ENCODE assay signal across 11 mouse cellular contexts in the genomic region with DNA sequence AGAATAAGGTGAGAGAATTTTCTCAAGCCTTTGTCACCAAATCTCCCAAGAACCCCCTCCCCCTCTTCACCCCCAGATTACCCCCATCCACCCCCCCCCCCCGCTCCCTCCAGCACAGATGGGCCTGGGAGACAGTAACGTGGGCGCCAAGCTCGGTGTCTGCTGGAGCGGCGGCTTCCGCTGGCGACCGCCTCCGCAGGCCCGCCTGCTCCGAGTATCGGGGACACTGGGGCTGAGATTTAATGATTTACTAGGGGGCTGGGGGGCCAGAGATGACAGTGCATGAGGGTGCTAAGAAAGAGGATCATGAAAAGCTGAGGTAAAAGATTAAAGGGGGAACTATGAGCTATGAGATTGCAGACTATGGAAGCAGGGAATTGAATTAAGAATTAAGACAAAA. TPM values are rescaled to one million over a fixed set of nuclear protein-coding genes. Genes with fewer than 3 reads are reported as not detected.
A peak's percentile ranks its signal among the peaks of the same experiment; 100 is the strongest.
DNase-seq lines count a peak whose midpoint lies in the region; ATAC-seq and TF ChIP-seq lines count a peak whose summit lies in the region.
"Had no signal": no experiment of that assay in that cellular context is flagged by ENCODE, and none has a peak within 500 bp of the region (broad histone marks: within the 10 kb centered on the region; RNA-seq: fewer than 3 reads in every experiment).

No protein-coding gene starts in this region.

- no peak for ATAC-seq in hindbrain, embryonic 14.5 days (ENCODE audit: low FRiP score)
- ATAC-seq in midbrain, postnatal 0 days (ENCODE audit: low FRiP score) = no peak

- peaks cover 36% of the 10 kb centered on the region for H3K27me3 ChIP-seq in embryonic facial prominence, embryonic 10.5 days (replicated peaks; ENCODE audit: low read depth, poor library complexity, severe bottlenecking)
- no peaks in the 10 kb centered on the region for H3K27me3 ChIP-seq in hindbrain, embryonic 14.5 days (ENCODE audit: control insufficient read depth, insufficient read depth, low read length)
- no peaks in the 10 kb centered on the region for H3K27me3 ChIP-seq in midbrain, postnatal 0 days (ENCODE audit: insufficient read depth, low read length)

- 53% methylated on average over 13 of the region's 13 CpGs for WGBS in embryonic facial prominence, embryonic 10.5 days
- 29% methylated on average over 13 of the region's 13 CpGs for WGBS in hindbrain, embryonic 14.5 days
- 27% methylated on average over 13 of the region's 13 CpGs for WGBS in midbrain, postnatal 0 days

- TF ChIP-seq CTCF in midbrain, postnatal 0 days (IDR thresholded peaks at IDR 0.05) = no peak

- 0 out of 2 replicates have a peak overlapping the region, but pooled peaks have one; percentile 35 for H3K9ac ChIP-seq in hindbrain, embryonic 14.5 days
- H3K9ac ChIP-seq in midbrain, postnatal 0 days (replicated peaks; ENCODE audit: low read length, poor library complexity, severe bottlenecking) = no peak overlapping the region
- H3K9ac ChIP-seq: lung, embryonic 15.5 days had no signal

- peaks cover 61% of the 10 kb centered on the region for H3K4me1 ChIP-seq in embryonic facial prominence, embryonic 10.5 days
- H3K4me1 ChIP-seq in hindbrain, embryonic 14.5 days (replicated peaks; ENCODE audit: control insufficient read depth, insufficient read depth, low read length) = peaks cover 59% of the 10 kb centered on the region
- H3K4me1 ChIP-seq in midbrain, postnatal 0 days (ENCODE audit: insufficient read depth, low read length) = peaks cover 45% of the 10 kb centered on the region

- 0 out of 2 replicates have a peak overlapping the region, but pooled peaks have one; percentile 2 for H3K27ac ChIP-seq in embryonic facial prominence, embryonic 10.5 days (replicated peaks)
- H3K27ac ChIP-seq in hindbrain, embryonic 14.5 days = peak overlapping the region; percentile 89
- peak overlapping the region; percentile 91 for H3K27ac ChIP-seq in midbrain, postnatal 0 days (ENCODE audit: low read depth, low read length)
- H3K27ac ChIP-seq: lung, embryonic 15.5 days had no signal

- H3K4me2 ChIP-seq in hindbrain, embryonic 14.5 days (replicated peaks) = 0 out of 2 replicates have a peak overlapping the region, but pooled peaks have one; percentile 91
- H3K4me2 ChIP-seq in midbrain, postnatal 0 days (ENCODE audit: low read depth, low read length, poor library complexity, severe bottlenecking) = peak overlapping the region; percentile 20; the same call in 1 of the 2 replicates

- no peaks in the 10 kb centered on the region for H3K9me3 ChIP-seq in embryonic facial prominence, embryonic 10.5 days
- H3K9me3 ChIP-seq in hindbrain, embryonic 14.5 days (ENCODE audit: control insufficient read depth, low read length) = no peaks in the 10 kb centered on the region
- no peaks in the 10 kb centered on the region for H3K9me3 ChIP-seq in midbrain, postnatal 0 days (ENCODE audit: low read length)
- H3K9me3 ChIP-seq: lung, embryonic 15.5 days had no signal

- H3K36me3 ChIP-seq in embryonic facial prominence, embryonic 10.5 days (replicated peaks) = peaks cover 6% of the 10 kb centered on the region; the same call in 1 of the 2 replicates
- peaks cover 6% of the 10 kb centered on the region; the same call in 1 of the 2 replicates for H3K36me3 ChIP-seq in hindbrain, embryonic 14.5 days (replicated peaks; ENCODE audit: control insufficient read depth, insufficient read depth)
- no peaks in the 10 kb centered on the region for H3K36me3 ChIP-seq in midbrain, postnatal 0 days (ENCODE audit: insufficient read depth, low read length)
- H3K36me3 ChIP-seq: lung, embryonic 15.5 days had no signal

- H3K4me3 ChIP-seq in embryonic facial prominence, embryonic 10.5 days = peak overlapping the region; percentile 82; the same call in 1 of the 2 replicates
- no peak overlapping the region for H3K4me3 ChIP-seq in hindbrain, embryonic 14.5 days (replicated peaks; ENCODE audit: low read length)
- H3K4me3 ChIP-seq in midbrain, postnatal 0 days (ENCODE audit: low read depth, low read length) = no peak overlapping the region

- DNase-seq in cerebellum, postnatal 14 days = peak; percentile 38 to 39
- DNase-seq in cerebellum, adult 11 months = no peak
- no peak for DNase-seq in embryonic facial prominence, embryonic 10.5 days (ENCODE audit: low spot score)
- no peak for DNase-seq in hindbrain, embryonic 14.5 days (ENCODE audit: low spot score)
- DNase-seq in midbrain, postnatal 0 days (ENCODE audit: low spot score) = no peak
- DNase-seq in thymus, postnatal 25 days = no peak
- no peak for DNase-seq in gastrocnemius, postnatal 4 days (ENCODE audit: low spot score in 2 of 2)
- DNase-seq in lung, postnatal 36 days = no peak
- DNase-seq: B cell, adult 2 months; gastrocnemius, postnatal 25 days had no signal

RNA-seq across cellular contexts. Expression of a gene that starts 1.1 kb away (rescaled TPM):
- polyA plus RNA-seq in embryonic facial prominence, embryonic 10.5 days (2016; fragmentation: Nextera tagmentation; extraction: Ambion mirVana) = 10.3 and 10.9 TPM in 2 replicates
- polyA plus RNA-seq in hindbrain, embryonic 14.5 days (2014; fragmentation: Nextera tagmentation; extraction: Ambion mirVana) = 38.5 and 42.0 TPM in 2 replicates
- 75.6 and 109 TPM in 2 replicates for total RNA-seq in midbrain, postnatal 0 days (2014; rRNA removed)
- polyA plus RNA-seq in midbrain, postnatal 0 days (2015; fragmentation: Nextera tagmentation; extraction: Ambion mirVana) = 37.9 and 41.4 TPM in 2 replicates
- total RNA-seq in gastrocnemius, postnatal 4 days (2021) = 10 to 100 TPM; 60.1 to 79.0 TPM

RNA-seq across cellular contexts. Expression of a gene that starts 20.9 kb away (rescaled TPM):
- polyA plus RNA-seq in embryonic facial prominence, embryonic 10.5 days (2016; fragmentation: Nextera tagmentation; extraction: Ambion mirVana) = 0.54 and 0.76 TPM in 2 replicates
- polyA plus RNA-seq in hindbrain, embryonic 14.5 days (2014; fragmentation: Nextera tagmentation; extraction: Ambion mirVana) = 0.63 and 0.71 TPM in 2 replicates
- not detected in 2 replicates for total RNA-seq in midbrain, postnatal 0 days (2014; rRNA removed)
- 0.19 and 0.48 TPM in 2 replicates for polyA plus RNA-seq in midbrain, postnatal 0 days (2015; fragmentation: Nextera tagmentation; extraction: Ambion mirVana)
- not detected for total RNA-seq in gastrocnemius, postnatal 4 days (2021)
- total RNA-seq: gastrocnemius, postnatal 25 days had no signal

RNA-seq across cellular contexts. Expression of a gene that starts 32.1 kb away (rescaled TPM):
- polyA plus RNA-seq in embryonic facial prominence, embryonic 10.5 days (2016; fragmentation: Nextera tagmentation; extraction: Ambion mirVana) = 0.44 and 1.2 TPM in 2 replicates
- 43.5 and 47.8 TPM in 2 replicates for polyA plus RNA-seq in hindbrain, embryonic 14.5 days (2014; fragmentation: Nextera tagmentation; extraction: Ambion mirVana)
- total RNA-seq in midbrain, postnatal 0 days (2014; rRNA removed) = 130 and 148 TPM in 2 replicates
- polyA plus RNA-seq in midbrain, postnatal 0 days (2015; fragmentation: Nextera tagmentation; extraction: Ambion mirVana) = 44.4 and 45.0 TPM in 2 replicates
- total RNA-seq in gastrocnemius, postnatal 4 days (2021) = 1 to 10 TPM; 1.1 to 1.5 TPM

RNA-seq across cellular contexts. Expression of a gene that starts 51.8 kb away (rescaled TPM):
- 664 and 683 TPM in 2 replicates for polyA plus RNA-seq in embryonic facial prominence, embryonic 10.5 days (2016; fragmentation: Nextera tagmentation; extraction: Ambion mirVana)
- 470 and 518 TPM in 2 replicates for polyA plus RNA-seq in hindbrain, embryonic 14.5 days (2014; fragmentation: Nextera tagmentation; extraction: Ambion mirVana)
- 192 and 242 TPM in 2 replicates for total RNA-seq in midbrain, postnatal 0 days (2014; rRNA removed)
- polyA plus RNA-seq in midbrain, postnatal 0 days (2015; fragmentation: Nextera tagmentation; extraction: Ambion mirVana) = 448 and 464 TPM in 2 replicates
- total RNA-seq in gastrocnemius, postnatal 4 days (2021) = 100 to 1,000 TPM; 292 to 313 TPM

Comparison
In these comparisons a context has a peak if more than half of its experiments do, and no peak if none do; other contexts are left out.
1. DNase-seq: peak in cerebellum, postnatal 14 days (2 of 2); none in cerebellum, adult 11 months (single experiment), embryonic facial prominence, embryonic 10.5 days (single experiment), hindbrain, embryonic 14.5 days (single experiment), midbrain, postnatal 0 days (single experiment), thymus, postnatal 25 days (single experiment), gastrocnemius, postnatal 4 days (0 of 2) and lung, postnatal 36 days (single experiment).
2. H3K27ac ChIP-seq: peak in every context shown above with its lines; median percentile 91 in midbrain, postnatal 0 days; 89 in hindbrain, embryonic 14.5 days; 2 in embryonic facial prominence, embryonic 10.5 days.
3. RNA of a gene that starts 32.1 kb away (polyA plus RNA-seq): 44.4 to 45.0 TPM in midbrain, postnatal 0 days and 43.5 to 47.8 TPM in hindbrain, embryonic 14.5 days; 0.44 to 1.2 TPM in embryonic facial prominence, embryonic 10.5 days; every median in the first group is over 10 times any median in the second.